Comparison of ENCODE assay signal across 25 mouse cellular contexts in genomic region chr17:61866154-61866553, GRCm38 (mm10).
DNase-seq lines count a peak whose midpoint lies in the region; ATAC-seq and TF ChIP-seq lines count a peak whose summit lies in the region.
"Had no signal": no experiment of that assay in that cellular context is flagged by ENCODE, and none has a peak within 500 bp of the region (broad histone marks: within the 10 kb centered on the region; RNA-seq: fewer than 3 reads in every experiment).

No protein-coding gene starts in this region.

- no peak for TF ChIP-seq RAD21 in MEL (IDR thresholded peaks at IDR 0.05; ENCODE audit: low read depth, low read length)

- H3K9ac ChIP-seq in embryonic facial prominence, embryonic 14.5 days (ENCODE audit: low read depth, low read length), result no peak overlapping the region
- no peak overlapping the region for H3K9ac ChIP-seq in MEL (ENCODE audit: control insufficient read depth, low read depth, low read length, poor library complexity, severe bottlenecking)
- no peak overlapping the region for H3K9ac ChIP-seq in midbrain, embryonic 16.5 days (ENCODE audit: low read depth, low read length)
- H3K9ac ChIP-seq: embryonic facial prominence, embryonic 12.5 days; embryonic facial prominence, embryonic 15.5 days; forebrain, embryonic 13.5 days; forebrain, embryonic 15.5 days had no signal

- TF ChIP-seq EP300 in MEL (IDR thresholded peaks at IDR 0.05; ENCODE audit: low read depth in 1 of 2, low read length in 2 of 2), result peak in 1 of 2 experiments; percentile 33; a peak in 1 of 4 replicates

- no peak overlapping the region for H3K27ac ChIP-seq in embryonic facial prominence, embryonic 14.5 days (replicated peaks; ENCODE audit: low read depth, low read length)
- H3K27ac ChIP-seq in embryonic facial prominence, embryonic 10.5 days (replicated peaks), result no peak overlapping the region
- no peak overlapping the region for H3K27ac ChIP-seq in MEL (ENCODE audit: control insufficient read depth, low read depth, low read length)
- H3K27ac ChIP-seq in midbrain, embryonic 16.5 days (ENCODE audit: low read length), result no peak overlapping the region
- H3K27ac ChIP-seq: embryonic facial prominence, embryonic 12.5 days; embryonic facial prominence, embryonic 15.5 days; forebrain, embryonic 13.5 days; forebrain, embryonic 15.5 days had no signal

- no peaks in the 10 kb centered on the region for H3K4me1 ChIP-seq in embryonic facial prominence, embryonic 14.5 days (ENCODE audit: control insufficient read depth, insufficient read depth, low read length)
- H3K4me1 ChIP-seq in embryonic facial prominence, embryonic 10.5 days, result no peaks in the 10 kb centered on the region
- H3K4me1 ChIP-seq in MEL (ENCODE audit: control insufficient read depth in 1 of 2, insufficient read depth in 2 of 2, low read length in 2 of 2), result peaks cover 0 to 3% of the 10 kb centered on the region in 2 experiments; a peak in 1 of 4 replicates
- no peaks in the 10 kb centered on the region for H3K4me1 ChIP-seq in midbrain, embryonic 16.5 days (ENCODE audit: control insufficient read depth, insufficient read depth, low read length)
- H3K4me1 ChIP-seq: embryonic facial prominence, embryonic 12.5 days; embryonic facial prominence, embryonic 15.5 days; forebrain, embryonic 13.5 days; forebrain, embryonic 15.5 days had no signal

- ATAC-seq in embryonic facial prominence, embryonic 14.5 days (ENCODE audit: low read depth), result no peak
- no peak for ATAC-seq in midbrain, embryonic 16.5 days
- ATAC-seq: CD4-positive, CD25-positive, alpha-beta regulatory T cell, adult 4 months; forebrain, embryonic 13.5 days; forebrain, embryonic 15.5 days had no signal

- TF ChIP-seq CTCF in MEL (IDR thresholded peaks at IDR 0.05 in 2 of 3, conservative IDR thresholded peaks at IDR 0.05 in 1 of 3; ENCODE audit: control insufficient read depth in 1 of 3, insufficient read depth in 1 of 3, low read depth in 2 of 3, low read length in 3 of 3, poor library complexity in 1 of 3, severe bottlenecking in 1 of 3), result no peak

- peak; percentile 15 for DNase-seq in embryonic facial prominence, embryonic 14.5 days (ENCODE audit: low spot score)
- no peak for DNase-seq in embryonic facial prominence, embryonic 10.5 days (ENCODE audit: low spot score)
- DNase-seq in MEL (ENCODE audit: low read depth, low spot score), result peak; percentile 27
- peak; percentile 17 for DNase-seq in forelimb bud, embryonic 11.5 days (ENCODE audit: low read depth, low spot score)
- DNase-seq in urinary bladder, adult 2 months (ENCODE audit: low spot score), result no peak
- DNase-seq: adrenal gland, adult 2 months; adrenal gland, postnatal 10 days; adrenal gland, postnatal 25 days; B cell, adult 2 months; cerebellum, adult 11 months; cerebellum, adult 18-20 months; cerebellum, adult 8-10 months; cerebellum, adult 9-11 months; cerebellum, postnatal 14 days; cerebellum, postnatal 36 days; embryo, embryonic 11 days had no signal

- H3K4me3 ChIP-seq in embryonic facial prominence, embryonic 14.5 days (ENCODE audit: low read depth, low read length), result no peak overlapping the region
- no peak overlapping the region for H3K4me3 ChIP-seq in embryonic facial prominence, embryonic 10.5 days
- no peak overlapping the region for H3K4me3 ChIP-seq in MEL (ENCODE audit: control insufficient read depth in 1 of 2, insufficient read depth in 1 of 2, low read depth in 2 of 2, low read length in 2 of 2)
- no peak overlapping the region for H3K4me3 ChIP-seq in midbrain, embryonic 16.5 days (ENCODE audit: low read depth, low read length)
- H3K4me3 ChIP-seq: embryonic facial prominence, embryonic 12.5 days; embryonic facial prominence, embryonic 15.5 days; erythroblast, embryonic 14.5 days; forebrain, embryonic 13.5 days; forebrain, embryonic 15.5 days had no signal

- WGBS in embryonic facial prominence, embryonic 14.5 days, result 38% methylated on average over 4 of the region's 4 CpGs
- 72% methylated on average over 4 of the region's 4 CpGs for WGBS in embryonic facial prominence, embryonic 10.5 days
- 89% methylated on average over 4 of the region's 4 CpGs for WGBS in midbrain, embryonic 16.5 days

- H3K9me3 ChIP-seq in embryonic facial prominence, embryonic 14.5 days (ENCODE audit: control insufficient read depth, low read length), result no peaks in the 10 kb centered on the region
- no peaks in the 10 kb centered on the region for H3K9me3 ChIP-seq in embryonic facial prominence, embryonic 10.5 days
- no peaks in the 10 kb centered on the region for H3K9me3 ChIP-seq in MEL (replicated peaks; ENCODE audit: insufficient read depth, low read length)
- H3K9me3 ChIP-seq in midbrain, embryonic 16.5 days (replicated peaks; ENCODE audit: control insufficient read depth, low read length, poor library complexity, severe bottlenecking), result no peaks in the 10 kb centered on the region
- H3K9me3 ChIP-seq: embryonic facial prominence, embryonic 12.5 days; embryonic facial prominence, embryonic 15.5 days; forebrain, embryonic 13.5 days; forebrain, embryonic 15.5 days; G1E had no signal

- H3K36me3 ChIP-seq in embryonic facial prominence, embryonic 14.5 days (ENCODE audit: control insufficient read depth, insufficient read depth, low read length), result no peaks in the 10 kb centered on the region
- H3K36me3 ChIP-seq in embryonic facial prominence, embryonic 10.5 days (replicated peaks), result no peaks in the 10 kb centered on the region
- peaks cover 0 to 5% of the 10 kb centered on the region in 2 experiments; a peak in 2 of 4 replicates for H3K36me3 ChIP-seq in MEL (ENCODE audit: control insufficient read depth in 1 of 2, insufficient read depth in 2 of 2, low read length in 2 of 2)
- no peaks in the 10 kb centered on the region for H3K36me3 ChIP-seq in midbrain, embryonic 16.5 days (ENCODE audit: control insufficient read depth, insufficient read depth, low read length)
- H3K36me3 ChIP-seq: embryonic facial prominence, embryonic 12.5 days; embryonic facial prominence, embryonic 15.5 days; forebrain, embryonic 15.5 days; G1E had no signal

- no peaks in the 10 kb centered on the region for H3K79me2 ChIP-seq in MEL (ENCODE audit: control insufficient read depth, insufficient read depth, low read length, poor library complexity)

- H3K4me2 ChIP-seq in embryonic facial prominence, embryonic 14.5 days (ENCODE audit: low read depth, low read length), result no peak overlapping the region
- H3K4me2 ChIP-seq in midbrain, embryonic 16.5 days (ENCODE audit: low read length), result no peak overlapping the region
- H3K4me2 ChIP-seq: embryonic facial prominence, embryonic 12.5 days; embryonic facial prominence, embryonic 15.5 days; forebrain, embryonic 13.5 days; forebrain, embryonic 15.5 days had no signal

- no peaks in the 10 kb centered on the region for H3K27me3 ChIP-seq in embryonic facial prominence, embryonic 14.5 days (replicated peaks; ENCODE audit: control insufficient read depth, insufficient read depth, low read length)
- no peaks in the 10 kb centered on the region for H3K27me3 ChIP-seq in embryonic facial prominence, embryonic 10.5 days (replicated peaks; ENCODE audit: low read depth, poor library complexity, severe bottlenecking)
- no peaks in the 10 kb centered on the region for H3K27me3 ChIP-seq in MEL (ENCODE audit: control insufficient read depth in 1 of 2, insufficient read depth in 2 of 2, low read length in 2 of 2)
- H3K27me3 ChIP-seq in midbrain, embryonic 16.5 days (ENCODE audit: control insufficient read depth, insufficient read depth, low read depth, low read length), result no peaks in the 10 kb centered on the region
- H3K27me3 ChIP-seq: CH12.LX; embryonic facial prominence, embryonic 12.5 days; embryonic facial prominence, embryonic 15.5 days; forebrain, embryonic 13.5 days; forebrain, embryonic 15.5 days had no signal

- no peak for TF ChIP-seq POLR2A in MEL (IDR thresholded peaks at IDR 0.05; ENCODE audit: control insufficient read depth in 1 of 2, insufficient read depth in 1 of 2, low read depth in 1 of 2, low read length in 2 of 2, poor library complexity in 1 of 2)

TF ChIP-seq in MEL, 35 proteins besides CTCF, POLR2A, EP300 and RAD21:
- TF ChIP-seq GATA1 (IDR thresholded peaks at IDR 0.05; ENCODE audit: low read depth, low read length) (peak; percentile 48), RCOR1 (IDR thresholded peaks at IDR 0.05; ENCODE audit: low read depth, low read length) (peak; percentile 92), E2F4 (IDR thresholded peaks at IDR 0.05; ENCODE audit: borderline replicate concordance, low read depth, low read length) (no peak), TCF12 (IDR thresholded peaks at IDR 0.05; ENCODE audit: low read depth, low read length) (peak; percentile 22; the same call in 1 of the 2 replicates), USF1 (IDR thresholded peaks at IDR 0.05; ENCODE audit: low read depth, low read length) (no peak)

Comparison
In these comparisons a context has a peak if more than half of its experiments do, and no peak if none do; other contexts are left out.
1. DNase-seq: peak in embryonic facial prominence, embryonic 14.5 days (single experiment), MEL (single experiment) and forelimb bud, embryonic 11.5 days (single experiment); none in embryonic facial prominence, embryonic 10.5 days (single experiment) and urinary bladder, adult 2 months (single experiment).